Mouse (Mus musculus): ENCODE results near the gene Scnm1. TPM values are rescaled to one million over a fixed set of nuclear protein-coding genes. Genes with fewer than 3 reads are reported as not detected.
"Not testable (repeated sequence)": the region's sequence is repeated elsewhere in the genome, so short reads cannot be mapped to it uniquely, and the experiment has no call there.

Scnm1 gene
- polyA plus RNA-seq, 1 experiment from 2014 or later = 80.7 TPM

DNA sequence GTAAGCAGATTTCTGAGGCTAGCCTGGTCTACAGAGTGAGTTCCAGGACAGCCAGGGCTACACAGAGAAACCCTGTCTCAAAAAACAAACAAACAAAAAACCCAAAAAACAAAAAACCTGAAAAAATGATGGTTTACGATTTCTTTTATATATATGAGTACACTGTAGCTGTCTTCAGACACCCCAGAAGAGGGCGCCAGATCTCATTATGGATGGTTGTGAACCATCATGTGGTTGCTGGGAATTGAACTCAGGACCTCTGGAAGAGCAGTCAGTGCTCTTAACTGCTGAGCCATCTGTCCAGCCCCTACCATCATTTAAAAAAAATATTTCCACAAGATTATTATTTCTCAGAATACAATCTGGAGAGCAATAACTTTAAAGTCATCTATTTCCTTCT, 1.4 kb downstream of the Scnm1 start:
- H3K9ac ChIP-seq (replicated peaks); ATAC-seq (ENCODE audit: insufficient number of reproducible peaks, insufficient read depth, low FRiP score, low TSS enrichment, low read depth); H3K27ac ChIP-seq; H3K27me3 ChIP-seq; H3K9me3 ChIP-seq: not testable (repeated sequence)
- Histone ChIP-seq H3K36me3 (peaks cover 35% of the 10 kb centered on the region), H3K4me2 (0 out of 2 replicates have a peak overlapping the region, but pooled peaks have one; percentile 86), H3K4me3 (replicated peaks) (0 out of 2 replicates have a peak overlapping the region, but pooled peaks have one; percentile 65), H3K4me1 (replicated peaks) (peaks cover 23% of the 10 kb centered on the region)
- WGBS = 94% methylated on average over 2 of the region's 2 CpGs

DNA sequence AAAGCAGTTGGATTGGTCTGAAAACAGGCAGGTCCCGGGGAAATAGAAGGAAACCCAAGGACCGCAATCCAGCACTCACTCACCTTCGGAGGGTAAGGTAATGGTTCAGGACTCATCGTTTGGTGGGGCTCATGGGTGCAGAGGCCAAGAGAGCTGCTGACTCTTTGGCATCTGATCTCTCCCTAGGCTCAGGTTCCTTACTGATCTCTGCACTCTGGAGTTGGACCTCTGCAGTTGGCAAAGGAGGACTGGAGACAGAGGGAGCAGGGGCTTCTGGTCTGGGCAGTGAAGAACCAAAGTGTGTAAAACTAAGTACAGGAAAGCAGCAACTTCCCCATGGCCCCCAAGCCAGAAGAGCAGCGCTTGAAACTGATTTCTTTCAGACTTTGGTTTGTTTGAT, 3.7 kb downstream of the Scnm1 start:
- Histone ChIP-seq H3K27me3 (no peaks in the 10 kb centered on the region), H3K4me1 (replicated peaks) (peaks cover 18% of the 10 kb centered on the region), H3K4me3 (replicated peaks) (no peak overlapping the region), H3K9ac (replicated peaks) (no peak overlapping the region; the same call in 1 of the 2 replicates), H3K36me3 (peaks cover 38% of the 10 kb centered on the region), H3K9me3 (0 out of 2 replicates have a peak, but pooled peaks cover 4% of the 10 kb centered on the region), H3K27ac (no peak overlapping the region), H3K4me2 (no peak overlapping the region)
- 90% methylated on average over 5 of the region's 5 CpGs for WGBS
- no peak for ATAC-seq (ENCODE audit: insufficient number of reproducible peaks, insufficient read depth, low FRiP score, low TSS enrichment, low read depth)

DNA sequence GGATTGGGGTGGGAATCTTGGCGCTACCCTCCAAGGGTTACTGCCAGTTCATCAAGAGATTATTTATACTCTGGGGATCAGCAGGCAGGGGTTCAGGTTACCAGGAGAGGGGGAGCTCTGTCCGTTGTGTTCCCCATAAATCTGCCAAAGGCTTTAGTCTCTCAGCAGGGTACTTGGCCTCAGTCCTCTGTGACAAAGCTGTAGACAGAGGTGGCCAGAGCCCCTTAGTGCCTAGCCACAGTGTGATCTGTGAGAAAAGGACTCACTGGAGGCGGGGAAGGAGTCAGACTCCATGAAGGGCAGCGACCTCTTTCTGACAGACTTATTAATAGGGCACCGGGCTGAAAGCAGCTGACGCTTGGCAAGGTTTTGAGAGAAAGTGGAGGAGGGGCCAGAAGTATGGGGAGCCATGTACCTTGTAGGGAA, 4.6 kb downstream of the Scnm1 start:
- peaks cover 38% of the 10 kb centered on the region for H3K36me3 ChIP-seq
- no peak overlapping the region for H3K4me2 ChIP-seq
- no peak overlapping the region for H3K9ac ChIP-seq (replicated peaks)
- H3K4me3 ChIP-seq (replicated peaks) = no peak overlapping the region
- 34% methylated on average over 6 of the region's 6 CpGs for WGBS
- H3K27ac ChIP-seq = no peak overlapping the region
- ATAC-seq (ENCODE audit: insufficient number of reproducible peaks, insufficient read depth, low FRiP score, low TSS enrichment, low read depth) = no peak
- peaks cover 24% of the 10 kb centered on the region for H3K4me1 ChIP-seq (replicated peaks)
- no peaks in the 10 kb centered on the region for H3K27me3 ChIP-seq
- H3K9me3 ChIP-seq = 0 out of 2 replicates have a peak, but pooled peaks cover 4% of the 10 kb centered on the region

DNA sequence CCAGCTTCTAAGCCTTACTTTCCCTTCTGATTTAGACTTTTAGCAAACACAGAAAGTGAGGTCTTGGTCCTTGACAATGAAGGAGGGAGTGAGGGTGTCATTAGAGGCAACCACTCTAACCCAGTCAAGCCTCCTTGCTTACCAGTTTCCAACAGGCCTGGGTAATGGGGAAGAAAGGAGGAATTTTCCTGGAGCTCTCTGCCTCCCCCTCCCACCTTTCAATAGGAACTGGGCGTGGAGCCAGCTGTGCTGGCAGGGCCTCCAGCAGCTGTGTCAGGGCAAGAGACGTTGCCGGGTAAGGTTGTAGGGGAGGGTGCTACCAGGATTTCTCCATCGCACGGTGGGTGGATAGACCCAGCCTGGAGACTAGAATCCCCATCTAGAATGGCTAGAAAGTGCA, 8.8 kb downstream of the Scnm1 start:
- Histone ChIP-seq H3K4me2 (no peak overlapping the region), H3K9ac (replicated peaks) (0 out of 2 replicates have a peak overlapping the region, but pooled peaks have one; percentile 13), H3K9me3 (no peaks in the 10 kb centered on the region), H3K27me3 (no peaks in the 10 kb centered on the region), H3K36me3 (peaks cover 59% of the 10 kb centered on the region), H3K4me1 (replicated peaks) (peaks cover 23% of the 10 kb centered on the region), H3K4me3 (replicated peaks) (no peak overlapping the region), H3K27ac (peak overlapping the region; percentile 8; the same call in 1 of the 2 replicates)
- WGBS = 39% methylated on average over 5 of the region's 5 CpGs
- no peak for ATAC-seq (ENCODE audit: insufficient number of reproducible peaks, insufficient read depth, low FRiP score, low TSS enrichment, low read depth)

DNA sequence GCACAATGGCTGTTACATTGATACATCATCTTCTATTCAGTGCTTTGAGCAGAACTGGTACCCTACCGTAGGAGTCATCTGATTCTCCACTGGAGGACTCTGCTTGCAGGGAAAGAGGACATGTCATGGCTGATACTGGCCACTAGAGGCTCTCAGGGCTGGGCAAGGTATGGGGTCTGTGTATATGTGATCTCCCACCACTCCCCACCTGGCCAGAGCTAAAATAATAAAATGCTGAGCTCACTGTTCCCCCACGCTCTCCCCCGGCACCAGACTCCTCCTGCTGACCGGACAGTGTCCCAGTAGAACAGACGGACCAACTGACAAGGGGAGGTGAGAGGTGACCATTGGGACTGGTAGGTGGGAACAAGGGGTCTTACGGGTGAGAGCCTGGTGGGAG, 9.6 kb downstream of the Scnm1 start, which contains the start of gene Tmod4:
Gene Tmod4 (plus strand): TSS at position 231 of the 400 bp plus-strand sequence.
- Histone ChIP-seq H3K36me3 (peaks cover 59% of the 10 kb centered on the region), H3K4me2 (no peak within 1 kb of the TSS), H3K4me1 (replicated peaks) (peaks cover 18% of the 10 kb centered on the region), H3K27ac (peak within 1 kb of the TSS; percentile 8; the same call in 1 of the 2 replicates), H3K4me3 (replicated peaks) (no peak within 1 kb of the TSS), H3K9ac (replicated peaks) (0 out of 2 replicates have a peak within 1 kb of the TSS, but pooled peaks have one; percentile 13), H3K9me3 (no peaks in the 10 kb centered on the region), H3K27me3 (no peaks in the 10 kb centered on the region)
- WGBS = 52% methylated on average over 6 of the region's 6 CpGs
- ATAC-seq (ENCODE audit: insufficient number of reproducible peaks, insufficient read depth, low FRiP score, low TSS enrichment, low read depth) = 0 out of 2 replicates have a peak, but pooled peaks have one; percentile 16

DNA sequence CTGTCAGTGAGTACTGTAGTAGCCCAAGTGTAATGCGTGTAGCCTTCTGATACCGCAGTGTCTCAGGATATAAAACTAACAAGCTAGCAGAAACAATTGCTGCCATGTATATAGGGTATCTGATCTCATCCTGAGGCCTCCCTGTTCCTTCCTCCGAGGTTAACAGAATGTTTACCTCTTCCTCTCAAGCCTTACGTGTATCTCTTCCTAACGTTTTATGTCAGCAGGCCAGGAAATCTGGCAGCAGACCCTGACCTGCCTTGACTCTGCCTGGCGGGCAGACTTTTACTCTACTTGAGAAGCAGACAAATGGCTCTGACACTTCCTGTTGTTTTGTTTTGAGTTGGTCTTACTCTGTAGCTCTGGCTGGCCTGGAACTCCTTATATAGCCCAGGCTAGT, 12.2 kb downstream of the Scnm1 start:
- no peak for ATAC-seq (ENCODE audit: insufficient number of reproducible peaks, insufficient read depth, low FRiP score, low TSS enrichment, low read depth)
- 0 out of 2 replicates have a peak overlapping the region, but pooled peaks have one; percentile 46 for H3K27ac ChIP-seq
- WGBS = 80% methylated on average over 6 of the region's 6 CpGs

DNA sequence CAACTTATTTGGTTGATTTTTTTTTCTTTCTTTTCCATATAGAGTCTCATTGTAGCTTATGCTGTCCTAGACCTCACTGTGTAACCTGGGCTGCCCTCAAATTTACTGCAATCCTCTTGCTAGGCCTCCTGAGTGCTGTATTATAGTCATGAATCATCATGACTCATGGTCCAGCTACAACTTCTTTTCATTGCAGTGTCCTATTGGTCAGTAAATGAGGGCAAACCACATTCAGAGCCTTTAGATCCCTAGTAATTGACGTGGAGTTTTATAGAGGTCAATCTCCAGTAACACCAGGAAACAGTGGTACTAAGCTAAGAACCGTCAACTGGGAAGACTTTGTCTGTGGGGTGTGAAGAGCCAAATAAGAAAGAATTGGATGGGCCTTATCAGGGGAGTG, 16.1 kb downstream of the Scnm1 start:
- H3K36me3 ChIP-seq = peaks cover 79% of the 10 kb centered on the region

More for the DNA sequence above, 12.2 kb downstream of the Scnm1 start:
- Histone ChIP-seq H3K27me3 (no peaks in the 10 kb centered on the region), H3K9me3 (no peaks in the 10 kb centered on the region), H3K4me3 (replicated peaks) (no peak overlapping the region), H3K4me1 (replicated peaks) (peaks cover 15% of the 10 kb centered on the region), H3K36me3 (peaks cover 74% of the 10 kb centered on the region), H3K9ac (replicated peaks) (no peak overlapping the region), H3K4me2 (no peak overlapping the region)

DNA sequence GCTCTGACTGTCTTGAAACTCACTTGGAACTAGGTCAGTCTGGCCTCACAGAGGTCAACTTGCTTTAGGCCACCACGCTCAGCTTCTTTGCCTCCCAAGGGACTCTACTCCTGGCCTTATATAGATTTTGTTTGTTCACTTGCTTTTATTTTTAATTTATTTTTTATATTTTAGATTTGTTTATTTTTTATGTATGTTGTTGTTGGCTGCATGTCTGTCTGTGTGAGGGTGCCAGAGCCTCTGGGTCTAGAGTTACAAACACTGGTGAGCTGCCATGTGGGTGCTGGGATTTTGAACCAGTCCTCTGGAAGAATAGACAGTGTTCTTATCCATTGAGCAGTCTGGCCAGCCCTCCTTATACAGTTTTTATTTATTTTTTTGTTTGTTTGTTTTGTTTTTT, 21.1 kb downstream of the Scnm1 start:
- H3K36me3 ChIP-seq = peaks cover 30% of the 10 kb centered on the region
- WGBS = 89% methylated on average over 1 of the region's 1 CpGs
- H3K9me3 ChIP-seq = no peaks in the 10 kb centered on the region
- peaks cover 9% of the 10 kb centered on the region for H3K4me1 ChIP-seq (replicated peaks)
- no peak overlapping the region for H3K4me2 ChIP-seq
- H3K27ac ChIP-seq = no peak overlapping the region
- H3K27me3 ChIP-seq = no peaks in the 10 kb centered on the region
- no peak overlapping the region for H3K9ac ChIP-seq (replicated peaks)
- H3K4me3 ChIP-seq (replicated peaks) = no peak overlapping the region
- no peak for ATAC-seq (ENCODE audit: insufficient number of reproducible peaks, insufficient read depth, low FRiP score, low TSS enrichment, low read depth)

More for the DNA sequence above, 16.1 kb downstream of the Scnm1 start:
- H3K27ac ChIP-seq = no peak overlapping the region
- H3K9me3 ChIP-seq = no peaks in the 10 kb centered on the region
- no peaks in the 10 kb centered on the region for H3K27me3 ChIP-seq
- no peak overlapping the region for H3K4me2 ChIP-seq
- no peak overlapping the region for H3K9ac ChIP-seq (replicated peaks)
- ATAC-seq (ENCODE audit: insufficient number of reproducible peaks, insufficient read depth, low FRiP score, low TSS enrichment, low read depth) = no peak
- whole genome bisulfite sequencing = 72% methylated on average over 2 of the region's 2 CpGs
- H3K4me1 ChIP-seq (replicated peaks) = no peaks in the 10 kb centered on the region
- no peak overlapping the region for H3K4me3 ChIP-seq (replicated peaks)

DNA sequence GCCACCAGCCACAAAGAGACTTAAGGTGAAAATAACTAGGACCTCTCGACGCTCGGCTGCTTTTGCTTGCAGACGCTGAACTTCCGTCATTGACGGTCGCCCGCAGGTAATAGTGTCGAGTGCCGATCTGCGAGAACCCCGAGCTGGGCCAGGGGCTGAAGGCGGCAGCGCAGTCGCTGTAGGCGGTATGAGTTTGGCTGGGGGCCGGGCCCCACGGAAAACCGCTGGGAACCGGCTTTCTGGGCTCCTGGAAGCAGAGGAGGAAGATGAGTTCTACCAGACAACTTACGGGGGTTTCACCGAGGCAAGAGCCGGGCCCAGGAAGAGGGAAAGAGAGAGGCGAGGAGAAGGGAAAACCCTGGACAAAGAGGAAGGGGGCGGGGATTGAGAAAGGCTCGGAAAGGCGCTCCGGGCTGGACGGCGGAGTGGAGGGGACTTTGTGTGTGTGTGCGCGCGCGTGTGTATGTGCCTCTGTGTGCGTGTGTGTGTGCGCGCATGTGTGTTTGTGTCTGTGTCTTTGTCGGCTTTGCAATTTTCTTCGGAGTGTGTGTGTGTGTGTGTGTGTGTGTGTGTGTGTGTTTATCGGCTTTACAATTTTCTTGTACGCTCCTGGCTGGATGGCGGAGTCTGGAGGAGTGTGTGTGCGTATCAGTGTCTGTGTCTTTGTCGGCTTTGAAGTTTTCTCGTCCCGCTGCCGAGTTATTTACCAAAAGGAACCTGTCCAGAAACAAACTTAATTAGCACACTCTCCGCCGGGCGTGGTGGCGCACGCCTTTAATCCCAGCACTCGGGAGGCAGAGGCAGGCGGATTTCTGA, 22.7 kb downstream of the Scnm1 start, which contains the start of gene Vps72:
Gene Vps72 (plus strand): TSS at position 112 of the 816 bp plus-strand sequence.
- peak within 1 kb of the TSS; percentile 40 for H3K4me2 ChIP-seq

DNA sequence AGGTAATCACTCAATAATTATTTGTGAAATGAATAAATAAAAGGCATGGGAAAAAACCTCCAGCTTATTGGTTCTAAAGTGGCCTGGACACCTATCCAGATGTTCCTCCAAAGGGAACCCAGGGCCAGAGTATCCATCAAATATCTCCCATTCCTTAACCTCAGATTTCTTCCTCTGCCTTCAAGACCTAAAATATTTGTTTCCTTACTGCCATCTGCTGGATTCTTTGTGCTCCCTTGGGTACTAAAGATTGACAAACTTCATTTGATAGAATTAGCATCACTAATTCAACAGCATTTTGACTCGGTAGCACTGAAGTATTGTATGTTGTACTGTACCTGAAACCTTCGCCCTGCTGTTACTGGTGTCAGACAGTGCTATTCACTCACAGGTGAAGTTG, 25.9 kb downstream of the Scnm1 start:
- Histone ChIP-seq H3K27me3 (no peaks in the 10 kb centered on the region), H3K4me1 (replicated peaks) (peaks cover 20% of the 10 kb centered on the region), H3K9ac (replicated peaks) (no peak overlapping the region), H3K27ac (no peak overlapping the region), H3K4me2 (no peak overlapping the region), H3K36me3 (peaks cover 4% of the 10 kb centered on the region; the same call in 1 of the 2 replicates), H3K9me3 (no peaks in the 10 kb centered on the region), H3K4me3 (replicated peaks) (no peak overlapping the region)
- 76% methylated on average over 2 of the region's 2 CpGs for WGBS
- ATAC-seq (ENCODE audit: insufficient number of reproducible peaks, insufficient read depth, low FRiP score, low TSS enrichment, low read depth) = no peak

More for the DNA sequence above, 22.7 kb downstream of the Scnm1 start, which contains the start of gene Vps72:
- ATAC-seq (ENCODE audit: insufficient number of reproducible peaks, insufficient read depth, low FRiP score, low TSS enrichment, low read depth) = peak; percentile 64
- Histone ChIP-seq H3K4me3 (replicated peaks) (peak within 1 kb of the TSS; percentile 76), H3K27me3 (no peaks in the 10 kb centered on the region), H3K9ac (replicated peaks) (peak within 1 kb of the TSS; percentile 90), H3K36me3 (peaks cover 17% of the 10 kb centered on the region), H3K27ac (peak within 1 kb of the TSS; percentile 97), H3K9me3 (no peaks in the 10 kb centered on the region), H3K4me1 (replicated peaks) (peaks cover 9% of the 10 kb centered on the region)
- under 1% methylated on average over 54 of the region's 54 CpGs for WGBS

DNA sequence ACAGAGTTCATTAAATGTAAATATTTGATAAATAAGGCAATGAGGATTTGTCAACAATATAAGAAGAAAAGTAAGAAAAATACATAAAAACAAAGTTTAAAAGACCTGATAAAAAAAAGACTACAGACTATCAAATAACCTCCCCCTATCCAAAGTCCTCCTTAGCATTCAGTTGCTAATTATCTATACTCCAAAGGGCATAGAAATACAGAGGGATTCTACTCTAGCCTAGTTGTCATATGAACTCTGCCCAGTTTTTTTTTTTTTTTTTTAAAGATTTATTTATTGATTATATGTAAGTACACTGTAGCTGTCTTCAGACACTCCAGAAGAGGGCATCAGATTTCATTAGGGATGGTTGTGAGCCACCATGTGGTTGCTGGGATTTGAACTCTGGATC, 26.5 kb downstream of the Scnm1 start:
- not testable (repeated sequence) for H3K36me3 ChIP-seq; H3K9ac ChIP-seq (replicated peaks); ATAC-seq (ENCODE audit: insufficient number of reproducible peaks, insufficient read depth, low FRiP score, low TSS enrichment, low read depth); H3K27ac ChIP-seq; H3K9me3 ChIP-seq; H3K27me3 ChIP-seq
- Histone ChIP-seq H3K4me3 (replicated peaks) (peak overlapping the region; percentile 98), H3K4me2 (peak overlapping the region; percentile 80), H3K4me1 (replicated peaks) (peaks cover 16% of the 10 kb centered on the region)
